Mouse (Mus musculus) layer of hippocampus, adult 8-10 months (tissue): ENCODE data around the gene Mllt6. TPM values are rescaled to one million over a fixed set of nuclear protein-coding genes. Genes with fewer than 3 reads are reported as not detected.
A peak's percentile ranks its signal among the peaks of the same experiment; 100 is the strongest.

Experiments
- DNase-seq, 2 experiments: peaks; one replicate each; pipeline ENCODE4 v3.0.0; 2022; ENCODE audit warnings: low spot score in 2 of 2
- total RNA-seq, 4 experiments: library from RNA; stranded (reverse); gene quantifications; 2 replicates each; pipeline ENCODE4 v1.2.4; 2022

Gene Mllt6
- total RNA-seq, 4 experiments from 2014 or later = 110 to 149 (median 126) TPM

DNA sequence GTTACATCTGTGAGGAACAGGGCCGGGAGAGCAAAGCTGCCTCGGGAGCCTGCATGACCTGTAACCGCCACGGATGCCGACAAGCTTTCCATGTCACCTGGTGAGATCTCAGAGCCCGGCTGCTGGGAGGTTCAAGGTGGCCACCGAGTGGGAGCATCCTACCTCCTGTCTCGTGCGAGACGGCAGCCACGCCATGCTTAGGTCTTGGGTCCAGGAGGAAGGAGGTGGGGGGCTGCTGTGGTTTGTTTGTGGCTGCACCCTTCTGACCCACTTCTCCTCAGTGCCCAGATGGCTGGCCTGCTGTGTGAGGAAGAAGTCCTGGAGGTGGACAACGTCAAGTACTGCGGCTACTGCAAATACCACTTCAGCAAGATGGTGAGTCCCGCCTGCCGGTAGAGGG is 3.6 kb downstream of the Mllt6 start:
- no peak for DNase-seq

DNA sequence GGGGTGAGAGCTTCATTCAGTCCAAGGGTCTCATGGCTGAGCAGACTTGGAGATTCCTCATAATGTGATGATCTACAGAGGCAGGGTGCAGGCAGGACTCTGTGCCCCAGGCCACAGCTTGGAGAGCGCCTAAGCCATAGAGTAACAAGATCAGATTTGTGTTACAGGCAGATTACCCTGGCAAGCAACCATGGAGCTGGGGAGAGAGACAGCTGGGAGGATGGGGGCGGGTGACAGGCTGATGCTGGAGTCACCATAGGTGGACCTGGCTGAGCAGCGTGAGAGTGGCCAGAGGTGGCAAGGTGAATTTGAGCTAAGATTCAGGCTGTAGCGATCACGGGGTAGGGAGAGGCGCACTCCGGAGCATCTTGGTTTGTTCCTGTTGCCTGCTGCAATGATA is 4.9 kb downstream of the Mllt6 start:
- no peak for DNase-seq

DNA sequence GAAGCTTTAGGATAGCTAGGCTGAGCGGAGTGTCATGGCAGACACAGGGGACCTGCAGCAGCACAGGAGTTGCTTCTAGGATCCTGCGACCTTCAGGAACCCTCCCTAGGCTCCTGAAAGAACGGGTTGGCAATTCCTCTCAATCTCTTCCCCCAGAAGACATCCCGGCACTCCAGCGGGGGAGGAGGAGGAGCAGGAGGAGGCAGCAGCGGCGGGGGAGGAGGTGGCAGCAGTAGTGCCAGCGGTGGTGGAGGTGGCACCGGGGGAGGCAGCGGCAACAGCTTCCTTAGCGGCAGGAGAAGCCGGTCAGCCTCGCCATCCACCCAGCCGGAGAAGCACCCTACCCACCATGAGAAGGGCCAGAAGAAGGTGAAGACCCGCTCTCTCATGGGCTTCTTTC is 6.1 kb downstream of the Mllt6 start:
- DNase-seq = no peak

GRCm38 (mm10) chr11:97669829-97670228 is 6.6 kb downstream of the Mllt6 start:
- DNase-seq = peak in 1 of 2 experiments; percentile 49

- DNase-seq = no peak
These were observed 7.3 kb downstream of the Mllt6 start for GRCm38 (mm10) chr11:97670234-97671176.

GRCm38 (mm10) chr11:97671177-97671527 is 7.9 kb downstream of the Mllt6 start:
- no peak for DNase-seq

- DNase-seq = no peak
These were observed 9.9 kb downstream of the Mllt6 start for GRCm38 (mm10) chr11:97673148-97673547.

GRCm38 (mm10) chr11:97676050-97676754 is 13.0 kb downstream of the Mllt6 start:
- DNase-seq = no peak

- DNase-seq = no peak
These were observed 14.2 kb downstream of the Mllt6 start for GRCm38 (mm10) chr11:97677381-97677780.

- no peak for DNase-seq
These were observed 14.6 kb downstream of the Mllt6 start for GRCm38 (mm10) chr11:97677842-97678241.

DNA sequence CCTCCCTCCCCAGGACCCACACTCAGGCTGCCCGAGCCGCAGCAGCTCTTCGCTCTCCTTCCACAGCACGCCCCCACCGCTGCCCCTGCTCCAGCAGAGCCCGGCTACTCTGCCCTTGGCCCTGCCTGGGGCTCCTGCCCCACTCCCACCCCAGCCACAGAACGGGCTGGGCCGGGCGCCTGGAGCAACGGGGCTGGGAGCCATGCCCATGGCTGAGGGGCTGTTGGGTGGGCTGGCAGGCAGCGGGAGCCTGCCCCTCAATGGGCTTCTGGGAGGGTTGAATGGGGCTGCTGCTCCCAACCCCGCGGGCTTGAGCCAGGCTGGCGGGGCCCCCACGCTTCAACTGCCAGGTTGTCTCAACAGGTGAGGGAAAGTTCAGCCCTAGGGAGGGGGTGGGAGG is 15.1 kb downstream of the Mllt6 start:
- DNase-seq = no peak

DNA sequence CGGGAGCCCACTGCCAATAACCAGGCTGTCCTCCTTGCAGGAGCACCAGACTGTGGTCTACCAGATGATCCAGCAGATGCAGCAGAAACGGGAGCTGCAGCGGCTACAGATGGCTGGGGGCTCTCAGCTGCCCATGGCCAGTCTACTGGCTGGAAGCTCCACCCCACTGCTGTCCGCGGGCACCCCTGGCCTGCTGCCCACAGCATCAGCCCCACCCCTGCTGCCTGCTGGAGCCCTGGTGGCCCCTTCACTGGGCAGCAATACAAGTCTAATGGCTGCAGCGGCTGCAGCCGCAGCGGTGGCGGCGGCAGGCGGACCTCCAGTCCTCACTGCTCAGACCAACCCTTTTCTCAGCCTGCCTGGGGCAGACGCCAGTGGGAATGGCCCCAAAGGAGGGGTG is 17.2 kb downstream of the Mllt6 start:
- no peak for DNase-seq

DNA sequence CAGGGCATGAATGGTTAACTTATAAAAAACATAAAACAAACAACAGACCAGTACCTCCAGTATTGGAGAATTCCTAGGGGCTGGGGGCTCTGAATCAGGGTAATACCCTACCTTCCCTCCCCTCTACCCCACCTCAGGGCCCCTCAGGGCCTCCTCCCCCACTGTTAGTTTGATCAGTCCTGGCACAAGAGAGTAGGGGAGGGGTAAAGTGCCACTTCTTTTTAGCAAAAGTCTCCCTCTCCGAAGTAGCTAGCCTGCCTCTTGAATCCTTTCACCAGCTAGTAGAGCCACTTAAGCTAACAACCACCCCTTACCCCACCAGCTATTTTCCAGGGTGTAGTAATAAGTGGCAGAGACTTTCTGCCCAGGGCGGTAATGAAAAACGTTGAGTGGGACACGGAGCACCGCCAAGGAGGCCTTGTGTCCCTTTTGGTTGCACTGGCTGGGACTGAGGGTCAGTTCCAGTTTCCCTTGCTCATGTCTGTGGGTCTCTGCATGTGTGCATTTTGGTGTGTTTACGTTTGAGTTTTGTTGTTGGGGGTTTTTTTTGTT is 19.4 kb downstream of the Mllt6 start:
- no peak for DNase-seq

GRCm38 (mm10) chr11:97684063-97684680 is 21.0 kb downstream of the Mllt6 start:
- DNase-seq = no peak

- DNase-seq = no peak
These were observed 21.6 kb downstream of the Mllt6 start for GRCm38 (mm10) chr11:97684766-97685165.

DNA sequence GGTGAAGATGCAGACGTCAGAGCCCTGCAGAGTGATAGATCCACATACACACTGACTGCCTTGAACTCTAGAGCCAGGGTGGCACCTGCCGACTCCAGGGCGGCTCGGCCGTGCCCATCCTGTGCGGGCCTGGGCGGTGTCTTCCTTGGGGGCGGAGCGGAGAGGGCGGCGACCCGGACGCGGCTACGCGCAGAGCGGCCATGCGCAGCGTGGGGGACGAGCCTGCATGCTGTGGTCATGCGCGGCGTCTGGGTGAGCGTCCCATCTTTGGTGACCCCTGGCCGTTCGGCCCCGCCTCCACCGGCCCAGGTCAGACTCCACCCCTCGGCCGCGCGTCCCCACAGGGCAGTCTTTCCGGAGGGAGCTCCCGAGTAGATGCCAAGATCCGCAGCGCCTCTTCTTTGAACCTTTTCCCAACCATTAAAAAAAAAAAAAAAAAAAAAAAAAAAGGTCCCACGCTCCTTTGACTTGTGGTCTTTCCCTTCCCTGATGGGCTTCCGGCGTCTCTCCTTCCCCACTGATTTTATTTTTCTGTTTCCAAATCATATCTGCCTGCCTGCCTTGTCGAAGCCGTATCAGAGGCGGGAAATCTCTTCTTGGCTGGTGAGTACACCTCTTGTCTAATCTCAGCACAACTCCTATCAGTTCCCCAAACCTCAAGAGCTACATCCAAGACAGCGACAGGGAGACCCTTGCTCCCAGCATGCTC is 22.6 kb downstream of the Mllt6 start, which contains the start of gene Cisd3:
Gene Cisd3, plus strand, starts transcription at position 214 of the 709 bp plus-strand sequence.
- DNase-seq = peak; percentile 79 to 82

DNA sequence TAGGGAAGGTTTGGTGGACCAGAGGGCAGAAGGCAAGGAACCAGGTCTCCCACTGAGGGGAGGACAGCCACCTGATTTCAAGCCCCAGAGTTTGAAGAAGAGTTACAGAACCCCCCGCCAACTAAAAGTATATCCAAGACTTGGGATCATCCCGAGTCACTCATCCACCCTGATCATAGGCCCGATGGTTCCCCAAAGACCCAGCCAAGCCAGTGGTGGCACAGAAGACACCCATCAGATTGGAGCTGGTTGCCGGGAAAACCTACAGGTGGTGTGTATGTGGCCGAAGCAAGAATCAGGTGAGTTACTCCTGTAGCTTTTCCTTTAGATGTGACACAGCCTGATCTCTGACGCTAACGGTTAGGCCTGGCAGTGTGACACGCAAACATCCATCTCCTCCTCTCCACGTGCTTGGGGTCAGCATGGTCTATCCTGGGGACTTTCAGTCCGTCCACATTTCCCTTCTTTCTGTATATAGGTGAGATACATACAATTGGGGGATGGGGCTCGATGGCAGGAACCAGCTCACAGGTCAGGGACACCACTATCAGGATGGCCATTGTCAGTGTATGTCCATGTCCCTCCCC is 23.2 kb downstream of the Mllt6 start:
- DNase-seq = no peak

DNA sequence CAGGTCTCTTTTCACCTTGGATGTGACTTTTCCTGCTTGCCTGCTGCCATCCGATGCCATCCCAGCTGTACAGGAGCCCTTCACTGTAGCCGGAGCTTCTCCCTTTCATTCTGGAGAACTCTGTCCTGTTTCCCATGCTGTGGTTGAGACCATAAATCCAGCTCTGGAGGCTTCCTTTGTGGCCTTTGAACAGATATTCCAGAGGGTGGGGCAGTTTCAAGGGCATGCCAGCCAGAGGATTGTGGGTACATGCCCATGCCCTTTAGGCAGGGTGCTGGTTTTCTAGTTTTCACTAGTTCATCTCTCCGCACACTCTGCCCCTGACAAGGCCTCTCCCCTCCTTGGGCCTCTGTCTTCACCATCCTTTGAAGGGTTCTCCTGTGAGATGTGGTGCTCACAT is 23.8 kb downstream of the Mllt6 start:
- no peak for DNase-seq

- DNase-seq = peak in 1 of 2 experiments; percentile 58
These were observed 26.6 kb downstream of the Mllt6 start for GRCm38 (mm10) chr11:97689861-97690260.

- no peak for DNase-seq
These were observed 31.2 kb downstream of the Mllt6 start for GRCm38 (mm10) chr11:97694435-97694834.
